Mouse (Mus musculus) bone marrow, adult 2 months (tissue): ENCODE data around the gene Panx3.

Experiments used
- CTCF ChIP-seq: fragments of 200-500 bp; IDR thresholded peaks from 2 replicates; pipeline ENCODE4 v1.5.1; 2011; ENCODE audit warnings: low read length, control low read depth; ENCODE audit not compliant: control insufficient read depth, insufficient read depth
- POLR2A ChIP-seq: fragments of 200-500 bp; IDR thresholded peaks from 2 replicates; pipeline ENCODE4 v1.6.1; 2011; ENCODE audit warnings: low read depth, mild to moderate bottlenecking, control low read depth, low read length, borderline replicate concordance; ENCODE audit not compliant: control insufficient read depth

DNA sequence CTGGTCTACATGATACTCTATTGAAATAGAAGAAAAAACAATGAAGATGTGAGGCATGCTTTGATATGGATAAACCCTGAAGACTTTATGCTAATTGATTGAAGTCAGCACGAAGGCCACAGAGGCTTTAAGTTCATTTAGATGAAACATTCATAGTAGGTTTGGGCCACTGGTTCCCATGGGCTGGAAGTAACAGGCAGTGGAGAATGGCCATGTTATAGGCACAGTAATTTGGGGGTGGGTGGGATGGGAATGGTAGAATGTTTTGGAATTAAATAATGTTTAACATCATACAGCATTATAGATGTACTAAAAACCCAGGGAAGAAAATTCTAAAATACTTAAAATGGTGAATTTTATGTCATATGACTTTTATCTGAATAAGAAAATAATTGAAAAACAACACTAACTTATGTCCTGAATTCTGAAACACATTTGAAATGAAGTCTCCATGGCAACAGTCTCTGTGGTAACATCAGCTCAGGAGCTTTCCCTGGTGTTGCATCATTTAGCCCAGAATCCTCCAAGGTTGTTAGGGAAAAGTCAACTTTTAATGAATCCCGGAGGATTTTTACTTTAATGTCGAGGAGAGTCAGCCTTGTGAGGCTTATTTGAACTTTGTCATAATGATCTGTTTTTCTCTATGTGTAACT lies 18.4 kb upstream of the Panx3 start:
- TF ChIP-seq CTCF = no peak
- no peak for TF ChIP-seq POLR2A
